Mouse (Mus musculus) liver, adult 2 months (tissue): ENCODE results near the gene Arhgap31. TPM values are rescaled to one million over a fixed set of nuclear protein-coding genes. Genes with fewer than 3 reads are reported as not detected.
A peak's percentile ranks its signal among the peaks of the same experiment; 100 is the strongest.

ENCODE experiments used
- DNase-seq: peaks from one replicate; pipeline ENCODE4 v3.0.0-alpha.2; 2011; ENCODE audit warnings: low read depth, low spot score; ENCODE audit errors: extremely low read depth
- H3K27ac ChIP-seq: fragments of 200-500 bp; replicated peaks from 2 replicates; pipeline ENCODE4 v1.5.1; 2012; ENCODE audit warnings: low read depth, mild to moderate bottlenecking, control low read depth, inconsistent platforms, low read length; ENCODE audit not compliant: insufficient read depth
- H3K27me3 ChIP-seq: fragments of 200-500 bp; 2 replicates; pipeline ENCODE4 v1.6.1; 2012; ENCODE audit warnings: mild to moderate bottlenecking, moderate library complexity, low read length, inconsistent platforms; ENCODE audit not compliant: control insufficient read depth, insufficient read depth
- H3K36me3 ChIP-seq: fragments of 200-500 bp; 2 replicates; pipeline ENCODE4 v1.6.1; 2012; ENCODE audit warnings: low read length, inconsistent platforms; ENCODE audit not compliant: control insufficient read depth, insufficient read depth
- H3K4me1 ChIP-seq: fragments of 200-500 bp; 2 replicates; pipeline ENCODE4 v1.6.1; 2011; ENCODE audit warnings: low read length; ENCODE audit not compliant: control insufficient read depth, insufficient read depth
- H3K4me3 ChIP-seq: fragments of 200-500 bp; 2 replicates; pipeline ENCODE4 v1.5.1; 2011; ENCODE audit warnings: low read depth, mild to moderate bottlenecking, control low read depth, low read length, moderate library complexity; ENCODE audit not compliant: insufficient read depth
- H3K79me2 ChIP-seq: fragments of 200-500 bp; 2 replicates; pipeline ENCODE4 v1.6.1; 2012; ENCODE audit warnings: inconsistent platforms, mild to moderate bottlenecking, low read length, moderate library complexity; ENCODE audit not compliant: control insufficient read depth, insufficient read depth
- H3K9ac ChIP-seq: fragments of 200-500 bp; 2 replicates; pipeline ENCODE4 v1.6.1; 2012; ENCODE audit warnings: low read depth, mild to moderate bottlenecking, control low read depth, inconsistent platforms, low read length
- CTCF ChIP-seq: fragments of 200-500 bp; IDR thresholded peaks from 2 replicates; pipeline ENCODE4 v1.5.1; 2011; ENCODE audit warnings: low read depth, low read length, control low read depth
- POLR2A ChIP-seq: fragments of 200-500 bp; IDR thresholded peaks from 2 replicates; pipeline ENCODE4 v1.6.1; 2011; ENCODE audit warnings: low read length, control low read depth; ENCODE audit not compliant: insufficient read depth; ENCODE audit errors: extremely low read depth
- WGBS: fragments of 180-500 bp; shearing (Covaris S2); methylation state at CpG from one replicate; pipeline ENCODE4 v1.1.7; 2018; 5-methylcytosine and 5-hydroxymethylcytosine counted together
- polyA plus RNA-seq: library from polyadenylated mRNA; depleted of rRNA; stranded (reverse); fragments of >200 nt; gene quantifications from 2 replicates; pipeline ENCODE4 v1.2.3, GENCODE M21; 2012; rRNA removed
- total RNA-seq: library from RNA; depleted of rRNA; stranded (reverse); fragments of >200 nt; gene quantifications from 2 replicates; pipeline ENCODE4 v1.2.3, GENCODE M21; 2014; rRNA removed

Arhgap31 gene
- total and polyA plus RNA-seq, 2 experiments = 1.4 to 3.0 TPM

DNA sequence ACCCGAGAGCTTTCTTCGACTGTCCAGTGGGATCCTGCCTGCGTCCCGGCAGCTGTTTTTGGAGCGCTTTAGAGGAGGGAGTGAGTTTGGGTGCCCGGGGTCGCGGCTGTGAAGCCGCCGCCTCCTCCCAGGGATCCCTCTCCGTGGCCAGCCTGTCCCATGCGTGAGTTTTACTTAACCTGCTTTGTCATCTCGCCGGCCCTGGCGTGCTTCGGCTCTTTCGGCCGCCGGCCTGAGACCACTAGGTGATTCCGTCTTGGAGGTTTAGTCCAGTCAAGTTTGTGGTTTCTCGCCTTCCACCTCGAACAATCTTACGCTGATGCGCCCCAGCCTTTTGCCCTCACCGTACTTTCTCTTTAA is 150.1 kb downstream of the Arhgap31 start:
- Histone ChIP-seq H3K27me3 (0 out of 2 replicates have a peak, but pooled peaks cover 2% of the 10 kb centered on the region), H3K36me3 (peaks cover 16% of the 10 kb centered on the region), H3K9ac (peak overlapping the region; percentile 88), H3K4me1 (no peaks in the 10 kb centered on the region), H3K27ac (peak overlapping the region; percentile 76), H3K79me2 (peaks cover 15% of the 10 kb centered on the region; the same call in 1 of the 2 replicates), H3K4me3 (peak overlapping the region; percentile 98)
- no peak for TF ChIP-seq CTCF
- no peak for TF ChIP-seq POLR2A
- peak; percentile 19 for DNase-seq
- under 1% methylated on average over 25 of the region's 25 CpGs for WGBS

DNA sequence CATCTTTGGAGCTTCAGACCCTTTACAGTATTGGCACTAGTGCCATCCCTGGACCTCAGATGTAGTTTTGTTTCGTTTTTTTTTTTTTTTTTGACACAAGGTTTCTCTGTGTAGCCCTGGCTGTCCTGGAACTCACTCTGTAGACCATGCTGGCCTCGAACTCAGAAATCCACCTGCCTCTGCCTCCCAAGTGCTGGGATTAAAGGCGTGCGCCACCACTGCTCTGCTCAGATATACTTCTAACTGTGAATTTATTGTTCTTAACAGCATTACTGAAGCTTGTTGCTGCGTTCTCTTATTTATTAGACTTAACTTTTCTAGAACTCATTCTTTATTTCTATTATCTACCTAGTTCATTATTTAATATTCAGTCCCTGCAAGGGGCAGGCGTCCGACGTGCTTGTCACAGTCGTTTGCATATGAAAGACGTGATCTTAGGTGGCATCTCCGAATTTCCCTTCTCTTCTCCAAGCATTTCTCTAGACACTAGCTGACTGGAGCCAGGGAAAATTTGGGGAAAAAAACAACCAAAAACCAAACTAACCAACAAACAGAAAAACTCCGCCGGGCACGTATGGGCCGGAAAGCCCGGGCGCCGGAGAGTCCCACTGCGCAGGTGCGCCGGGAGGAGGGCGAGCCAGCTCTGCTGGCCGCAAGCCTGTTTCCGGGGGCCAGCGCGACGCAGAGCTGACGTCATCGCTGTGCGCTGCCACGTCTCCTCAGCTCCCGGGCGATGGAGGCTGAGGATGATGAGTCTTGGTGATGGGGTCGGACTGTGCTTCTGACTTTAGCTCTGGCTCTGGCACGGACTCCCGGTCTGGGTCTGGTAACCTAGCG is 150.7 kb downstream of the Arhgap31 start:
- Histone ChIP-seq H3K27me3 (0 out of 2 replicates have a peak, but pooled peaks cover 2% of the 10 kb centered on the region), H3K27ac (peak overlapping the region; percentile 76), H3K79me2 (peaks cover 15% of the 10 kb centered on the region; the same call in 1 of the 2 replicates), H3K4me1 (no peaks in the 10 kb centered on the region), H3K4me3 (peak overlapping the region; percentile 98), H3K36me3 (peaks cover 13% of the 10 kb centered on the region), H3K9ac (peak overlapping the region; percentile 88)
- WGBS = 7% methylated on average over 37 of the region's 37 CpGs
- DNase-seq = peak; percentile 73
- 0 out of 2 replicates have a peak, but pooled peaks have one; percentile 66 for TF ChIP-seq POLR2A
- no peak for TF ChIP-seq CTCF

DNA sequence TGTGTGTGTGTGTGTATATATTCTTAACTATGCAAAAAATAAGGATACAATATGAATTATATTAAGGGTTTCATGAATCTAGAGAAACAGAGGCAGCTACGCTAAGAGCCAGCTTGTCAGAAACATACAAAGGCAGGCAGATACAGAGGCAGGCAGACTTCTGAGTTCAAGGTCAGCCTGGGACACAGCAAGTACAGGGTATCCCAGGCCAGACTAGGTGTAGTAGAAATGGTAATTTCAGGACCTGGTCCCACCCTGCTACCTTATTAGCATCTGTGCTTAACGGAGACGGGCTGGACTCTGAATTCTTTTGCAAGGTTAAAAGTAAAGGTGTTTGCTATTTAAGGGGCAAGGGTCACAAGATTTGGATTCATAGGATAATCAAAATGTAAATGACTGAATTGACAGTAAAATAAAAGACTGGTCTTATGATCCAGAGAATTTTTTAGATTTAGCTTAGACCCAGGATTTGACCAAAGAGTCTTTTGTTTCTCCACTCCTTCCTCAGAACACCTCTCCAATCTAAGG is 154.8 kb downstream of the Arhgap31 start, which contains the start of gene Tmem39a:
Gene Tmem39a, plus strand, starts transcription at position 478 of the 528 bp plus-strand sequence.
- Histone ChIP-seq H3K36me3 (no peaks in the 10 kb centered on the region), H3K27me3 (0 out of 2 replicates have a peak, but pooled peaks cover 2% of the 10 kb centered on the region), H3K27ac (no peak within 1 kb of the TSS), H3K4me3 (no peak within 1 kb of the TSS), H3K9ac (no peak within 1 kb of the TSS), H3K4me1 (no peaks in the 10 kb centered on the region), H3K79me2 (peaks cover 5% of the 10 kb centered on the region; the same call in 1 of the 2 replicates)
- DNase-seq = no peak
- WGBS = 74% methylated on average over 3 of the region's 3 CpGs
- no peak for TF ChIP-seq CTCF
- no peak for TF ChIP-seq POLR2A

DNA sequence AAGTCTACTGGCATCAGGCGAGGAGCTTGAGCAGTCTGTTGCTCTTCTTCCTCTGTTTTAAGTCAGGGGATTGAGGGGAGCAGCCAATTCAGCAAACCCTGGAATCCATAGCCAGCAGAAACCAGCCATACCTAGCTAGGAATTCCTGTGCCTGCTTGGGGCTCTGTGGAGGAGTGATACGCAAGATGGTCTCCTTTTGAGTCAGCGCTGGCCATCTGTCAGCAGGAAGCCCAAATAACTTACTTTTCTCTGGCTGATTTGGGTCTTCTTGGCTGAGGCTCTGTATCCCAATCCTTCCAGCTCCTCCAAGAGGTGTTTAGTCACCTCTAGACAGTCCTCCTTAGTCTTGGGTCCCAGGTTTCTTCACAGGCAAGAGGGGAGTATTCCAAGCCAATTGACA is 157.1 kb downstream of the Arhgap31 start:
- 0 out of 2 replicates have a peak, but pooled peaks cover 2% of the 10 kb centered on the region for H3K27me3 ChIP-seq
- no peak overlapping the region for H3K27ac ChIP-seq
- H3K36me3 ChIP-seq = no peaks in the 10 kb centered on the region
- no peaks in the 10 kb centered on the region for H3K4me1 ChIP-seq
- H3K79me2 ChIP-seq = no peaks in the 10 kb centered on the region
- no peak overlapping the region for H3K9ac ChIP-seq
- DNase-seq = no peak
- WGBS = 84% methylated on average over 3 of the region's 3 CpGs
- no peak for TF ChIP-seq CTCF
- TF ChIP-seq POLR2A = no peak
- H3K4me3 ChIP-seq = no peak overlapping the region

DNA sequence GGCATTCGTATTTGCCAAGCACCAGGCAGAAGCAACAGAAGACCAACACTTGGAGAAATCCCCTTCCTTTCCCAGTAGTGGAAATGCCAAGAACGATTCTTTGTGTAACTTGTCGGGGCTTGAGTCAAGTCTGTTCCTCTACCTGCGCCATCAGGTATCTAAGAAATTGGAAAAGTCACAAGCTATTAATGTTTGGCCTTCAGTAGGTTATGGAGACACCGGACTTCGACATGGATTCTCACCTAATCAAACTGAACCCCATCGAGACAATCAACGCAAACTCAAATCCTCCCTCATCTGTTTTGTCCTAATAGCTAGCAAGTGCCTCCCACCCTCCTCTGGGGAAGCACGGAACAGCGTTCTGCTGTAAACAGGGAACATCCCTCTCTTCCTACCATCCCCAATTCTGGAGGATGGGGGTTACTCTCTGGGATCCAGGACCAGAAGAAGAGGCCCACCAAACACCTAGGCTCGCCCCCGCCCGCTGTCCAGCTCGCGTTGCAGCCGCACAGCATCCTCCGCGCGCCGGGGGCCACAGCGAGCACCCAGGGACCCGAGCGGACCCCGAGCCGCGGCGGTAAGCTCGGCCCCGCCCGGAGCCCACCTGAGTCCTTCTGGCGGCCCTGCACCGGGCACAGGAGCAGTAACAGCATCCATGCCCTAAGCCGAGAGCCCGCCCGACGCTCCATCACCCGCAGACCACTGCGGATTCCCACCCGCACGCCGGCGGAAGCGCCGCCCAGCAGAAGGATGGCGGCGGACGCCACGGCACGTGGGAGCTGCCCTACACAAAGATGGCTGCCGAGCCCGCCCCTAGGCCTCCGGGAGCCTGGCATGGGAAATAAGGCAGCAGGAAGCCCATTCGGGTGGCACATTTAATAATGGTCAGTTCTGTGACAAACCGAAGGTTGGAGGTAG is 163.3 kb downstream of the Arhgap31 start, which contains the start of gene Poglut1:
Gene Poglut1, minus strand, starts transcription at position 780 of the 918 bp plus-strand sequence.
- WGBS = 4% methylated on average over 54 of the region's 54 CpGs

More for the DNA sequence above, 163.3 kb downstream of the Arhgap31 start, which contains the start of gene Poglut1:
- Histone ChIP-seq H3K27me3 (no peaks in the 10 kb centered on the region), H3K4me3 (peak within 1 kb of the TSS; percentile 99), H3K4me1 (no peaks in the 10 kb centered on the region; the same call in 1 of the 2 replicates), H3K27ac (no peak within 1 kb of the TSS), H3K79me2 (no peaks in the 10 kb centered on the region), H3K9ac (peak within 1 kb of the TSS; percentile 85), H3K36me3 (0 out of 2 replicates have a peak, but pooled peaks cover 3% of the 10 kb centered on the region)
- no peak for TF ChIP-seq CTCF
- TF ChIP-seq POLR2A = peak; percentile 22; the same call in 1 of the 2 replicates
- DNase-seq = peak; percentile 46

Other genes starting within 250 kb of the Arhgap31 start
- gene Timmdc1, start 190.6 kb downstream of the Arhgap31 start, total RNA-seq = 29.7 and 35.7 TPM in 2 replicates
- 30.4 and 34.1 TPM in 2 replicates for gene Timmdc1, start 190.6 kb downstream of the Arhgap31 start, polyA plus RNA-seq
- 12.6 and 12.9 TPM in 2 replicates for gene Poglut1, start 163.0 kb downstream of the Arhgap31 start, total RNA-seq
- gene Poglut1, start 163.0 kb downstream of the Arhgap31 start, polyA plus RNA-seq = 5.6 and 6.9 TPM in 2 replicates
- gene Tmem39a, start 154.6 kb downstream of the Arhgap31 start, total RNA-seq = 8.1 and 9.3 TPM in 2 replicates
- 37.5 and 58.4 TPM in 2 replicates for gene Tmem39a, start 154.6 kb downstream of the Arhgap31 start, polyA plus RNA-seq
- 1.3 and 1.6 TPM in 2 replicates for gene B4galt4, start 29.0 kb upstream of the Arhgap31 start, total RNA-seq
- gene B4galt4, start 29.0 kb upstream of the Arhgap31 start, polyA plus RNA-seq = 0.44 and 0.54 TPM in 2 replicates
- gene Upk1b, start 87.1 kb upstream of the Arhgap31 start, total RNA-seq = 0.13 and 0.18 TPM in 2 replicates
- gene Upk1b, start 87.1 kb upstream of the Arhgap31 start, polyA plus RNA-seq = 0.36 and 0.37 TPM in 2 replicates
- gene 4930435E12Rik, start 115.5 kb upstream of the Arhgap31 start, total RNA-seq = not detected in 2 replicates
- gene 4930435E12Rik, start 115.5 kb upstream of the Arhgap31 start, polyA plus RNA-seq = not detected in 2 replicates
- gene Igsf11, start 179.4 kb upstream of the Arhgap31 start, total RNA-seq = 9.5 and 10.7 TPM in 2 replicates
- 14.8 and 15.0 TPM in 2 replicates for gene Igsf11, start 179.4 kb upstream of the Arhgap31 start, polyA plus RNA-seq